Mouse (Mus musculus) right cerebral cortex, adult 2 months (tissue): ENCODE data around the gene Olfr533.
"Not testable (repeated sequence)": the region's sequence is repeated elsewhere in the genome, so short reads cannot be mapped to it uniquely, and the experiment has no call there.

Experiments
- DNase-seq, 2 experiments: peaks; one replicate each; pipeline ENCODE4 v3.0.0; 2021 to 2022; ENCODE audit warnings: low spot score in 2 of 2

Olfr533 gene

GRCm38 (mm10) chr7:140463070-140463469, at the start of gene Olfr533:
Gene Olfr533 (plus strand): TSS chr7:140463370.
- DNase-seq = not testable (repeated sequence)

GRCm38 (mm10) chr7:140421539-140421938, 41.6 kb upstream of the Olfr533 start, which contains the start of gene Olfr532:
Gene Olfr532 (minus strand): TSS chr7:140421639.
- DNase-seq = no peak

GRCm38 (mm10) chr7:140443141-140443540, 20.0 kb upstream of the Olfr533 start:
- DNase-seq = no peak

GRCm38 (mm10) chr7:140477886-140478285, 14.7 kb downstream of the Olfr533 start:
- peak; percentile 14 to 15 for DNase-seq

- DNase-seq = peak; percentile 68 to 74
These were observed 15.6 kb downstream of the Olfr533 start for GRCm38 (mm10) chr7:140478733-140479132.

- no peak for DNase-seq
These were observed 20.7 kb downstream of the Olfr533 start, which contains the start of gene Olfr535 for GRCm38 (mm10) chr7:140483916-140484315. Gene Olfr535 (plus strand): TSS chr7:140484216.

- no peak for DNase-seq
These were observed 25.8 kb downstream of the Olfr533 start for GRCm38 (mm10) chr7:140488981-140489380.

GRCm38 (mm10) chr7:140494231-140494630, 31.1 kb downstream of the Olfr533 start:
- no peak for DNase-seq

- no peak for DNase-seq
These were observed 31.5 kb downstream of the Olfr533 start for GRCm38 (mm10) chr7:140494702-140495101.

- not testable (repeated sequence) for DNase-seq
These were observed 44.3 kb downstream of the Olfr533 start, which contains the start of gene Olfr536 for GRCm38 (mm10) chr7:140507346-140508021. Gene Olfr536 (minus strand): TSS chr7:140507396.
